10 mouse cellular contexts compared by ENCODE assay signal in the genomic region with DNA sequence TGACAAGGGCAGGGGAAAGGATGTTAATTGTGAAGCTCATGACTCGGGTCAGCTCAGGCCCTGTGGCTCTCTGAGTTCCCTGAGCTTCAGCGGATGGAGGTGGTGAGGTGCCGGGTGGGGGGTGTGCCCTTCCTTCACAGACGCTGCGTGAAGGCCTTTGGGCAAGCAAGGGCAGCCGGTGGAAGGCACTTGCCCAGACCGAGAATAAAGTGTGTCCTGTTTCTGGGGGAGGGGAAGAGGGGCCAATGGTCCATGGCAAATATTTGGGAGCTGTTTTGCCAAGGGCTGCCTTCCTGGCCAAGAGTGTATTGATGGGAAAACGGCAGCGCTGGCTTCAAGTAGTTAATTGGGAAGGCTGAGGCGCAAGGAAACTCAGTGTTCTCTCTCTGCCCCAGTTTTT. TPM values are rescaled to one million over a fixed set of nuclear protein-coding genes. Genes with fewer than 3 reads are reported as not detected.
DNase-seq lines count a peak whose midpoint lies in the region; ATAC-seq and TF ChIP-seq lines count a peak whose summit lies in the region.
"Had no signal": no experiment of that assay in that cellular context is flagged by ENCODE, and none has a peak within 500 bp of the region (broad histone marks: within the 10 kb centered on the region; RNA-seq: fewer than 3 reads in every experiment).

No protein-coding gene starts in this region.

- no peaks in the 10 kb centered on the region for H3K9me3 ChIP-seq in intestine, embryonic 15.5 days
- no peaks in the 10 kb centered on the region for H3K9me3 ChIP-seq in intestine, postnatal 0 days (ENCODE audit: control insufficient read depth)
- no peaks in the 10 kb centered on the region for H3K9me3 ChIP-seq in hindbrain, embryonic 12.5 days (replicated peaks)
- H3K9me3 ChIP-seq in midbrain, embryonic 12.5 days: no peaks in the 10 kb centered on the region

- ATAC-seq in intestine, embryonic 15.5 days: no peak
- no peak for ATAC-seq in intestine, postnatal 0 days
- ATAC-seq in hindbrain, embryonic 12.5 days (ENCODE audit: low FRiP score): no peak
- ATAC-seq in midbrain, embryonic 12.5 days (ENCODE audit: low FRiP score, low read depth): no peak

- H3K36me3 ChIP-seq in intestine, embryonic 15.5 days: no peaks in the 10 kb centered on the region
- no peaks in the 10 kb centered on the region for H3K36me3 ChIP-seq in intestine, postnatal 0 days (ENCODE audit: control insufficient read depth, insufficient read depth)
- no peaks in the 10 kb centered on the region for H3K36me3 ChIP-seq in hindbrain, embryonic 12.5 days
- H3K36me3 ChIP-seq in midbrain, embryonic 12.5 days: no peaks in the 10 kb centered on the region

- no peak overlapping the region for H3K27ac ChIP-seq in intestine, embryonic 15.5 days
- H3K27ac ChIP-seq in intestine, postnatal 0 days (ENCODE audit: low read depth, low read length): no peak overlapping the region
- H3K27ac ChIP-seq in hindbrain, embryonic 12.5 days: no peak overlapping the region
- no peak overlapping the region for H3K27ac ChIP-seq in midbrain, embryonic 12.5 days (replicated peaks)

- peaks cover 68% of the 10 kb centered on the region for H3K27me3 ChIP-seq in intestine, embryonic 15.5 days (replicated peaks)
- H3K27me3 ChIP-seq in intestine, postnatal 0 days (replicated peaks; ENCODE audit: control insufficient read depth, insufficient read depth, low read length): peaks cover 41% of the 10 kb centered on the region
- peaks cover 83% of the 10 kb centered on the region for H3K27me3 ChIP-seq in hindbrain, embryonic 12.5 days
- H3K27me3 ChIP-seq in midbrain, embryonic 12.5 days: peaks cover 94% of the 10 kb centered on the region

- H3K4me3 ChIP-seq in intestine, embryonic 15.5 days (replicated peaks): no peak overlapping the region; the same call in 1 of the 2 replicates
- H3K4me3 ChIP-seq in intestine, postnatal 0 days (ENCODE audit: low read depth, low read length): no peak overlapping the region
- H3K4me3 ChIP-seq in hindbrain, embryonic 12.5 days: peak overlapping the region; percentile 48
- H3K4me3 ChIP-seq in midbrain, embryonic 12.5 days: peak overlapping the region; percentile 54

- TF ChIP-seq CTCF in intestine, postnatal 0 days (IDR thresholded peaks at IDR 0.05; ENCODE audit: low read depth): no peak

- H3K4me1 ChIP-seq in intestine, embryonic 15.5 days (replicated peaks): peaks cover 14% of the 10 kb centered on the region
- no peaks in the 10 kb centered on the region for H3K4me1 ChIP-seq in intestine, postnatal 0 days (replicated peaks; ENCODE audit: control insufficient read depth, insufficient read depth, low read length)
- peaks cover 21% of the 10 kb centered on the region for H3K4me1 ChIP-seq in hindbrain, embryonic 12.5 days
- peaks cover 20% of the 10 kb centered on the region for H3K4me1 ChIP-seq in midbrain, embryonic 12.5 days

- H3K4me2 ChIP-seq in intestine, embryonic 15.5 days (replicated peaks): peak overlapping the region; percentile 90
- H3K4me2 ChIP-seq in intestine, postnatal 0 days (replicated peaks; ENCODE audit: low read depth): no peak overlapping the region
- peak overlapping the region; percentile 93 for H3K4me2 ChIP-seq in hindbrain, embryonic 12.5 days (replicated peaks)
- peak overlapping the region; percentile 92 for H3K4me2 ChIP-seq in midbrain, embryonic 12.5 days (replicated peaks)

- no peak overlapping the region for H3K9ac ChIP-seq in intestine, embryonic 15.5 days
- no peak overlapping the region for H3K9ac ChIP-seq in intestine, postnatal 0 days (ENCODE audit: low read depth, low read length)
- no peak overlapping the region for H3K9ac ChIP-seq in hindbrain, embryonic 12.5 days
- H3K9ac ChIP-seq in midbrain, embryonic 12.5 days (replicated peaks): no peak overlapping the region

- WGBS in intestine, embryonic 15.5 days: 11% methylated on average over 10 of the region's 10 CpGs
- WGBS in intestine, postnatal 0 days: 16% methylated on average over 10 of the region's 10 CpGs
- 3% methylated on average over 10 of the region's 10 CpGs for WGBS in hindbrain, embryonic 12.5 days
- 2% methylated on average over 10 of the region's 10 CpGs for WGBS in midbrain, embryonic 12.5 days

- peak; percentile 22 for DNase-seq in embryo, embryonic 10.5 days (ENCODE audit: low spot score)
- DNase-seq in gastrocnemius, postnatal 4 days (ENCODE audit: low spot score in 2 of 2): no peak
- DNase-seq in heart, adult 8-10 months (ENCODE audit: low spot score): no peak
- no peak for DNase-seq in natural killer cell, adult 2 months (ENCODE audit: low spot score in 2 of 2)

RNA-seq across cellular contexts. Expression of gene Cxcl14, which starts 1.4 kb away (rescaled TPM):
- polyA plus RNA-seq in intestine, embryonic 15.5 days (2015; fragmentation: Nextera tagmentation; extraction: Ambion mirVana): 7.9 and 9.9 TPM in 2 replicates
- 19.3 and 19.4 TPM in 2 replicates for polyA plus RNA-seq in intestine, postnatal 0 days (2015; fragmentation: Nextera tagmentation; extraction: Ambion mirVana)
- 72.3 and 90.1 TPM in 2 replicates for polyA plus RNA-seq in hindbrain, embryonic 12.5 days (2016; fragmentation: Nextera tagmentation; extraction: Ambion mirVana)
- polyA plus RNA-seq in midbrain, embryonic 12.5 days (2016; fragmentation: Nextera tagmentation; extraction: Ambion mirVana): 27.5 and 37.6 TPM in 2 replicates
- total RNA-seq in gastrocnemius, postnatal 4 days (2021): 1 to 10 TPM; 5.3 to 5.6 TPM
- total RNA-seq in heart, adult 8-10 months (2022): 10 to 100 TPM in 2 of 4 experiments, 1 to 10 TPM in 2; 4.4 to 10.6 (median 8.5) TPM

RNA-seq across cellular contexts. Expression of gene Neurog1, which starts 42.9 kb away (rescaled TPM):
- not detected in 2 replicates for polyA plus RNA-seq in intestine, embryonic 15.5 days (2015; fragmentation: Nextera tagmentation; extraction: Ambion mirVana)
- polyA plus RNA-seq in intestine, postnatal 0 days (2015; fragmentation: Nextera tagmentation; extraction: Ambion mirVana): not detected in 2 replicates
- polyA plus RNA-seq in hindbrain, embryonic 12.5 days (2016; fragmentation: Nextera tagmentation; extraction: Ambion mirVana): 18.2 and 21.7 TPM in 2 replicates
- 38.0 and 38.8 TPM in 2 replicates for polyA plus RNA-seq in midbrain, embryonic 12.5 days (2016; fragmentation: Nextera tagmentation; extraction: Ambion mirVana)
- not detected for total RNA-seq in gastrocnemius, postnatal 4 days (2021)
- total RNA-seq in heart, adult 8-10 months (2022): not detected
- total RNA-seq: left cerebral cortex, postnatal 10 days had no signal
- polyA plus RNA-seq: spleen, adult 2 months had no signal

Comparison
In these comparisons a context has a peak if more than half of its experiments do, and no peak if none do; other contexts are left out.
1. H3K4me3 ChIP-seq: peak in hindbrain, embryonic 12.5 days (single experiment) and midbrain, embryonic 12.5 days (single experiment); none in intestine, embryonic 15.5 days (single experiment) and intestine, postnatal 0 days (single experiment).
2. RNA of gene Neurog1, which starts 42.9 kb away (polyA plus RNA-seq): 38.0 to 38.8 TPM in midbrain, embryonic 12.5 days and 18.2 to 21.7 TPM in hindbrain, embryonic 12.5 days; not detected in intestine, embryonic 15.5 days and not detected in intestine, postnatal 0 days; every median in the first group is over 10 times any median in the second.